Mouse (Mus musculus) NIH3T3 (cell line): ENCODE results near the gene Arf5.
A peak's percentile ranks its signal among the peaks of the same experiment; 100 is the strongest.

ENCODE experiments used
- DNase-seq: peaks from one replicate; pipeline ENCODE4 v3.0.0-alpha.2; 2012; ENCODE audit warnings: low read depth

Arf5 gene

DNA sequence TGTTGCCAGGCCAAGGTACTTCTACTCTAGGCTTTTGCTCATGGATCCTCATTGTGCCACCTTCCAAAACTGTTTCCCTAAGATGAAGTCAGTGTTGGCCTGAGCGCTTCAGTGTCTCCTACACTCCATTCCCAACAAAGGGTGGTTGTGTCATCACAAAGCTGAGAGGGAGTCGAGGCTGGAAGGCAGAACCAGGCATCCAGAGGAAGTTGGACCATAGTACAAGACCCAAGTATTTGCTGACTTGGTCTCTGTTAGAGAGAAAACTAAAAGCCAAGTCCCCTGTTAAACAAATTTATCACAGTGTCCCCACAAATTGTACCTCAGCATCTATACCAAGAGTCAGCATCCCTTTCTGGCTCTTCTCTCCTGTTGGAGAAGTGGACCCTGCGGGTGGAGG lies 4.9 kb downstream of the Arf5 start, which contains the start of gene Gcc1:
Gcc1 (minus strand) TSS at position 101 of the 400 bp plus-strand sequence.
- DNase-seq = no peak

DNA sequence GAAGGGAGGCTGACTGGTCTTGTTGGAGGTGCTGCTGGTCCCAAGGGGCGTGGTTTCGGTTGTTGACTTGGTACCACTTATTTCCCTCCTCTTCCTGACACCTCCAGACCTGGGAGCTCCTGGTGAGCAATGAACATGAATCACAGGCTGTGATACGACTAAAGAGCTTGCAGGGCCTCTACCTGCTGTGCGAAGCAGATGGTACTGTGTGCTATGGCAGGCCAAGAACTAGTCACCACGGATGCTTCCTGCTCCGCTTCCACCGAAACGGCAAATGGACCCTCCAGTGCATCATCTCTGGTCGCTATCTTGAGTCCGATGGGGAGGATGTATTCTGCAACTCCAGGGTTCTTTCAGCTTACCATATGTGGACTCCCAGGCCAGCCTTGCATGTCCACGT lies 6.5 kb downstream of the Arf5 start:
- no peak for DNase-seq

DNA sequence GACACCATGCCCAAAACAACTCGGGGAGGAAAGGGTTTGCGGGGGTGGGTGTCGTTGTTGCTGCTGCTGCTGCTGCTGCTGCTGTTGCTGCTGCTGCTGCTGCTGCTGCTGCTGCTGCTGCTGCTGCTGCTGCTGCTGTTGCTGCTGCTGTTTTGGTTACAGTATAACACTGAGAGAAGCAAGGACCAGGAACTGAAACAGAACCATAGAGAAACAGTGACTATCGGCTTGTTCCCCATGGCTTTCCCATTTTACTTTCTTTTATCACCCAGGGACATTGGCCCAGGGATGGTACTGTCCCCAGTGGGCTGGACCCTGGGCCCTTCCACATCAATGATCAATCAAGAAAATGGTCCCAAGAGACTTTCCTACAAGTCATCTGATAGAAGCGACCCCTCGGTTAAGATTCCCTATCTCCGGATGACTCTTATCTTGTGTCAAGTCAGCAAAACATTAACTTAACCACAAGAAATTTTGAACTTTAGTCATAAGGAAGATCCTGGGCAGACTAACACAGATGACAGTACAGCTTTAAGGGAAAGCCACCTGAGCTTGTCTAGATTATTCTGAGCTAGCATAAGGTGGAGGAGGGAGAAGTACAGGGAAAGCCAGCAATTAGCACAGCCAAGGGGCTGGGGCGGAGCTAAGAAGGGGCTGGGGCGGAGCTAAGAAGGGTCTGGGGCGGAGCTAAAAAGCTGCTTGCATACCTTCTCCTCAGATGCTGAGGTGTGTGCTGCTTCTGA lies 7.6 kb downstream of the Arf5 start:
- no peak for DNase-seq

DNA sequence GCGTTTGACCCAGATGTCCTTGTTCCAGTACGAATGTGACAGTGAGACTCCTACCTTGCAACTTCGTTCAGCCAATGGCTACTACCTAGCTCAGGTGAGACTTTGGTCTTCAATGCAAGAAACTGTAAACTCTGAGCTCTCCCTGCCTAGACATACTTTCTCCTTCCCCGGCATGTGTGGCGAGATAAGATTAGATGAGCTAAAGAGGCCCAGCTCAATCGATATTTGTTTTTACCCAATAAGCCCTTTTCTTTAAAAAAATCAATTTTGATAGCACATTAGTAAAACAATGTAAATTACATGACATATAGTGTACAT lies 8.1 kb downstream of the Arf5 start:
- no peak for DNase-seq

DNA sequence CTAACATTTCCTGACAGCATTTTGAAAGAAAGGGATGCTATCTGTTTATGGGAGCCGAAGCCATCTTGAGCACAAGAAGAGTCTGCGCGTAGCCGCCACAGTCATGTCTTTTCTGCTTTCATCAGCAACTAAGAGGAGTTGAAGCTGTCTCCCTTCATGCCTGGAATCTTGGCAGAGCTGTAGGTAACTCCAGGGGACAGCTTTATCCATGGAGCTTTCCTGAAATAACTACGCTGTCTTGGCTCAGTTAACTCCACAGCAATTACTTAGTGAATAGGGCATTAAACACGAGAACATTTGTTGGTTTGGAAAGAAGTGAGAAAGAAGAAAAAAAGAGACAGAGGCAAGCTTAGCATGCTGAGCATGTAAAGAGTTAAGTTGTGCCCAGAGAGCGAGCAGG lies 24.6 kb downstream of the Arf5 start:
- DNase-seq = no peak

DNA sequence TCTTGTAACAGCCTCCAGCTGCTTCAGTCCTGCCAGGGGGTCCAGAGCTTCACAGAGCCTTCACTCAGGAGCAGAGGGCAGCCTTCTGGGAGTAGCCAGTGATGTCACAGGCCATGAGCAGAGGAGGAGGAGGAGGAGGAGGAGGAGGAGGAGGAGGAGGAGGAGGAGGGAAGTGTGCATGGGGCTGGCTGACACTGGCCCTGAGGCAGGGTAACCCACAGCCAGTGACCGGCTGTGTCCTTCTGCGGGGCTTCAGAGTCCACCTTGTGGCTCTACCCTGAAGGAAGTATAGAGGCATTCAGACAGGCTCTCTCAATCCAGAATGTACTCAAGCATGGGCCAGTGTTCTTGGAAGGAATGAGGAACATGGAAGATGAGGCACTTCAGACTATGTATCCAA lies 25.9 kb downstream of the Arf5 start, which contains the start of gene Pax4:
Pax4 (minus strand) TSS at position 101 of the 400 bp plus-strand sequence.
- DNase-seq = no peak

DNA sequence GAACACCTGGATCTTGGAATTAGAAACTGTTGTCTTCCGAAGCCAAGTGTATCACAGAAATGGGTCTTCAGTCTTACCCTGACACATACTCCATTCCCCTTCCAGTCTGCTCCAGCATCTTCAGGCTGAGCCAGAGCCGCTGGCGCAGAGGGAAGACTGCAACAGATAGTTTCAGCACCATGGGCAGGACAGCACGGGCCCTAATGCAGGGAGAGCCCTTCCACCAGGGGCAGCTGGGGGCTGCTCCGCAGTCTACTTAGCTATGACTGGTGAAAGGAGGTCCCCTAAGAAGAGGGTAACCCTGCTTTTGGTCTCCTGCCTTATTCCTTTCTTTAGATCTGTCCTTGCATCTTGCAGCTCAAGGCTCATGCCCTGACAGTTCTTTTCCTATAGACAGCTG lies 27.1 kb downstream of the Arf5 start:
- DNase-seq = peak; percentile 49

DNA sequence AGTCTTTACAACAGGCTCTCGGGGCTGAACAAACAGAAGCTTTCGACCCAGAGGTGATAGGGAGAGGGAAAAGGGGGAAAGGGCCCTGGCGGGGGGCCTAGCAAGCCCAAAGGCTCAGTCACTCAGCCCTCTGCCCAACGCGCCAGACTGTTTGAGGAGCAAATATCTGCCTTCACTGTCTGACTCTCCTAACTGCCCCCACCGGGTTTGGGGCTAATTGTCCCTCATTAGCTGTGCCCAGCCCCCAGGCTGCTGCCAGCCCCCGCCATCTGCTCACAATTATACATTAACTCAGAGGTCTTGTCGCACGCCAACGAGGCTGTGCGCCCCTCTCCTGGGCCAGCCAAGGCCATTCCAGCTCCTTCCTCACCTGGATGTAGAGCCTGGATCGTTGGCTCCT lies 27.6 kb downstream of the Arf5 start:
- no peak for DNase-seq

DNA sequence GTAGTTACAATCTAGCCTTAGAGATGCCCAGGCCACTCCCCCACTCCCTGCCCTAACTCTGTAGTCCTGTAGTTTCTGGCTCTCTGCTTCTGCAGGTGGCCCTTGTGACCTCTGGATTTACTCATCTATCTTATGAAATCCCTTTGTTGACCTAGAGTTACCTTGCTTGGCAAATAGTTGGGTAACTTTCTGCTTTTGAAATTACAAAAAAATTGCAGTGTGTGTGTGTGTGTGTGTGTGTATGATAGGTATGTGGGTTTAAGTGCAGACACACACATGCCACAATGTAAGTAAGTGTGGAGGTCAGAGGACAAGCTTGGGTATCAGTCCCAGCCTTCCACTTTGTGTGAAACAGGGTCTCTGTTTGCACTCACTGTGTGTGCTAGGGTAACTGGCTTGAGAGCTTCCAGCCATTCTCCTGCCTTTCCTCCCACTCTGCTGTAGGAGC lies 35.9 kb downstream of the Arf5 start:
- no peak for DNase-seq

DNA sequence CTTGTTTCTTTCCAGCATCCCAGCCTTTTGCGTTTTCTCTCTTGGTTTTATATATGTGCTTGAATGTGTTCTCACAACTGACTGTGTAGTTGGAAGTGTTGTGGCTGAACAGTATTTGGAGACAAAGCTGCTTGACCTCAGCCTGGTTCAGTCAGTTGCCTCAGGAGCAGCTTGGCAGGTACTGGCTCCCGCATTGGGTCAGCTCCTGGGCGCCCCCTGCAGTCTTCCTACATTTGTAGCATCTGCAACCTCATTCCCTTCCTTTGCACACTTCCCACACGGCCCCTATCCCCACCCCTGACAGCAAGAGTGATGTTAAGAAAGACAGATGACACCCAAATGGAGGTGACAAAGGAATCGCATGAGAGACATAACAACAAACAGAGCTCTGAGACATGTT lies 37.2 kb downstream of the Arf5 start:
- DNase-seq = peak; percentile 60

DNA sequence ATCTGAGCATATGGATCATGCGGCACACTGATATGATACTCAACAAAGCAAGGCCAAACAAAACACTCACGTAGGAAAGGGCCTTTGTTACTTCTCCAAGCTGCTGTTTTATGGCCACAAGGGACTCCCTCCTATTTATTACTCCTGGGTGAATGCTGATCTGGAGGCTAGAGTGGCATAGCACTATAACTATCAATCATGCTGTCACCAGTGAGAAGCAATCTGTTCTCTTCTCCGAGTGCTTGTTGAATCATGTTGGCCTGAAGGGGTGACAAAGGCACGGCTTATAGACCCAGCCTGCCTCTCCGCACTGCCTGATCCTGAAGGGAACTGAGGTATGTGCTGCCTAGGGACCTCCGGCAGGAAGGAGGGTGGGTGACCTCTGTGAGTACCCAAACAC lies 41.3 kb downstream of the Arf5 start:
- no peak for DNase-seq

DNA sequence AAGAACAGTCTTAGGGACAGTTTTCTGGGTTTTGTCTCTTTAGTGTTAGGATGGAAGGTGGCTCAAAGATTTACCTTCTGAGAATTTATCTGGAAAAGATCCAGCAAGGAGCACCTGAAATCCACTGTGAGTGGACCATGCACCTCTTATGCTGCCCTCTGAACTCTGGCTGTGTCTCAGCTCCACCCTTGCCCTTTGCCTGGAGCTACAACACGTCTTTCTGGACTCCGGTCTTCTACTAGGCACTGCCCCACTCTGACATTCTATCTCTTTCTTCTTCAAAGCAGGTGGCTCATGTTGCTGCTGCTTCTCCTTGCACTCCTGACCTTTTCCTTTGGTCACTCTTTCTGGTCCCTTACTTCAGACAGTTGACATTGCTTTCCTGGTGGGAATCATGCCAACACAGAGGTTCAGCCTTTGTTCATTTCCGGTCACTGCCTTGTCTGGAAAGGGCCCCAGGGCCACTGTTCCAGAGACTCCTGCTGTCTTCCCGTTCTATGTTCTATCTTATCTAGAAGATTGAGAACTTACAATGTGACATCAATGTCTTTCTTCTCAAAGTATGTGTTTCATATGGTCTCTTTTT lies 46.8 kb downstream of the Arf5 start:
- DNase-seq = no peak

DNA sequence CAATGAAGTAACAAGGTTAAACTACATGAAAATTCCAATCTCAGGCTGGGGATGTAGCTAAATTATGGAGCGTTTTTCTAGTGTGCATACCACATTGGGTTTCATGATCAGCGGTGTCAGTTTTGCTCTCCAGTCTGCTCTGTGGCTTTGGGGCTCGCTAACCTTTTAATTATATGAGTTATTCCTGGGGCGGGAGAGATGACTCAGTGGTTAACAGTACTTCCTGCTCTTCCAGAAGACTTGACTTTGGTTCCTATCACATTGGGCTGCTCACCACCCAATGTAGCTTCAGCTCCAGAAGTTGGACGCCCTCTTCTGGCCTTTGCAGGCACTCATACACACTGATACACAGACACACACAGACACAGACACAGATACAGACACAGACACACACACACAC lies 47.3 kb downstream of the Arf5 start:
- no peak for DNase-seq

DNA sequence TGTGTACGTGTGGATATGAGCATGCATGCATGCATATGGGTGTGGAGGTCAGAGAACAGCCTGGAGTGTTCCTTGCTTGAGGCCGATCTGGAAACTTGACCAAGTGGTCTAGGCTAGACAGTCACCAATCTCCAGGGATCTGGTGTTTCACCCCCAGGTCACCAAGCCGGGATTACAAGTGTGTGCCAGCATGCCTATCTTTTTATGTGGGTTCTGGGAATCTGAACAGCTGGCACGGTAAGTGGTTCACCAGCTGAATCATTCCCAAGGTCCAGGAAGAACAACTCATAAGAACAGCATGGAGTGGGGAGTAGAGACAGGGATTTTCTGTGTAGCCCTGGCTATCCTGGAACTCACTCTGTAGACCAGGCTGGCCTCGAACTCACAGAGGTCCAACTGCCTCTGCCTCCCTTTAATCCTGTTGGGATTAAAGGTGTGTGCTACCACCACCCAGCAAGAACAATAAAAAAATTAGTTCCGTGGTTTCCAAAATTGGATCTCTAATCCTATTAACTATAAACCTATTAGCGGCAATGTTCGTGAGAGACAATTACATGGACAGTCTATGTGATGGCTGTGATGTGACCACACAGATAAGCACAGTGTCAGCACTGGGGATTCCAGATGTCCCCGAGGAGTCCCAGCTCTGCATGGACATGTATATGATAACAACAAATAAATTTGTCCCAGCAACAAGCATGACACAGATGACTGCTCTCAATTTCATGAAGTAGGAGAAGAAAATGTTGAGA lies 48.1 kb downstream of the Arf5 start:
- peak; percentile 51 for DNase-seq

DNA sequence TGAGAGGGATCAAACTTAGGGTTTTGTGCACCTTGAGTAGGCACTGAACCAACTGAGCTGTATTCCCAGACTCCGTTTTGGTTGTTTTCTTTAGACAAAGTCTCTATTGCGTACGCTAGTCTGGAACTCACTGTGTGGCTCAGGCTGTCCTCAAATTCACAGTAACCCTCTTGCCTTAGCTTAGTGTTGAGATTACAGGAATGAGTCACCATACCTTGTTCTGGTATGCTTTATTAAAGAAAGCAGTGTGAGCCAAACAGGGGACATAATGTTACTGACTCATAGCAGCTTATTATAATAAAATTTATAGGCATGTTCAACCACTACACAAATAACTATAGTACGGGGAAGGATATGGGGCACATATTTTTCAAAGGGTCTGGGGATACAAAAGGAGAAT lies 50.9 kb downstream of the Arf5 start:
- peak; percentile 67 for DNase-seq

DNA sequence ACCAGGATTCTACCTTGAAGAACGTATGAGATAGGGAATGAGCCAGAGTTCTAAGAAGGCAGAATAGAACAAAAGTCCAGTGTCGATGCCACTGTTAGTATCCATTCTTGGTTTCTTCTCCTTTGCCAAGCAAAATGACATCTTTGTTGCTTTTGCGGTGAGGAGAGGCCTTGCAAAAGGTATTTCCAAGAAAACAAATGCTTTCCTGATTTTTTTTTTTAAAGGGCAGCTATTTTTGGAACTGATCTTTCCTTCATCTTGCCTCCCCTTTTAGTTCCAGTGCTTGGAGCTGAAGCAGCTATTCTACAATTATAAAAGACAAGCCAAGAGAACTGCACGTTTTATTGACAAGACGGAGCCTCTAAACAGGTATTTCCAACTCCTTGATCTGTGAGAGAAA lies 51.5 kb downstream of the Arf5 start, which contains the start of gene Snd1:
Snd1 (plus strand) TSS at position 301 of the 400 bp plus-strand sequence.
- no peak for DNase-seq
